Mouse (Mus musculus) small intestine, adult 2 months (tissue): ENCODE measurements at regions not wholly inside any gene's neighbourhood (a gene's known extent, or its start where the extent isn't known, plus 50 kb on each side); places are given as distances from the start of the nearest gene placed in this dataset.

Experiments used
- H3K27ac ChIP-seq: fragments of 200-500 bp; 2 replicates; pipeline ENCODE4 v1.5.1; 2012; ENCODE audit warnings: low read depth, low read length, control low read depth, inconsistent platforms; ENCODE audit not compliant: insufficient read depth
- H3K27me3 ChIP-seq: fragments of 200-500 bp; 2 replicates; pipeline ENCODE4 v1.6.1; 2012; ENCODE audit warnings: mild to moderate bottlenecking, moderate library complexity, low read length, inconsistent platforms; ENCODE audit not compliant: control insufficient read depth, insufficient read depth
- H3K36me3 ChIP-seq: fragments of 200-500 bp; 2 replicates; pipeline ENCODE4 v1.6.1; 2012; ENCODE audit warnings: mild to moderate bottlenecking, low read length, control low read depth, inconsistent platforms; ENCODE audit not compliant: control insufficient read depth, insufficient read depth
- H3K4me1 ChIP-seq: fragments of 200-500 bp; 2 replicates; pipeline ENCODE4 v1.6.1; 2012; ENCODE audit warnings: low read length, inconsistent platforms, mixed read lengths; ENCODE audit not compliant: control insufficient read depth, insufficient read depth, insufficient read length
- H3K4me3 ChIP-seq: fragments of 200-500 bp; 2 replicates; pipeline ENCODE4 v1.5.1; 2012; ENCODE audit warnings: low read depth, mild to moderate bottlenecking, control low read depth, inconsistent platforms, low read length, moderate library complexity
- CTCF ChIP-seq: fragments of 200-500 bp; IDR thresholded peaks from 2 replicates; pipeline ENCODE4 v1.5.1; 2012; ENCODE audit warnings: low read depth, mild to moderate bottlenecking, control low read depth, inconsistent platforms, low read length, moderate library complexity, mixed read lengths; ENCODE audit not compliant: insufficient replicate concordance, insufficient read length; ENCODE audit errors: extremely low read depth
- POLR2A ChIP-seq: fragments of 200-500 bp; IDR thresholded peaks from 2 replicates; pipeline ENCODE4 v1.6.1; 2012; ENCODE audit warnings: low read depth, mild to moderate bottlenecking, control low read depth, inconsistent platforms, low read length, moderate library complexity
- WGBS: fragments of 180-500 bp; shearing (Covaris S2); methylation state at CpG from one replicate; pipeline ENCODE4 v1.1.7; 2018; 5-methylcytosine and 5-hydroxymethylcytosine counted together

- TF ChIP-seq POLR2A = no peak
- Histone ChIP-seq H3K36me3 (no peaks in the 10 kb centered on the region), H3K27ac (no peak overlapping the region), H3K4me1 (peaks cover 2% of the 10 kb centered on the region; the same call in 1 of the 2 replicates), H3K27me3 (no peaks in the 10 kb centered on the region), H3K4me3 (no peak overlapping the region)
- 72% methylated on average over 3 of the region's 3 CpGs for WGBS
Observed at GRCm38 (mm10) chr9:120864410-120864809, 64.6 kb upstream of the Ctnnb1 start.

GRCm38 (mm10) chr9:120866251-120866650 lies 62.8 kb upstream of the Ctnnb1 start:
- no peaks in the 10 kb centered on the region for H3K27me3 ChIP-seq
- 65% methylated on average over 5 of the region's 5 CpGs for WGBS
- no peaks in the 10 kb centered on the region for H3K36me3 ChIP-seq
- no peak overlapping the region for H3K4me3 ChIP-seq
- TF ChIP-seq POLR2A (no peak), CTCF (no peak)
- H3K27ac ChIP-seq = no peak overlapping the region
- peaks cover 2% of the 10 kb centered on the region; the same call in 1 of the 2 replicates for H3K4me1 ChIP-seq

GRCm38 (mm10) chr9:120866709-120867108 lies 62.3 kb upstream of the Ctnnb1 start:
- Histone ChIP-seq H3K36me3 (no peaks in the 10 kb centered on the region), H3K27me3 (no peaks in the 10 kb centered on the region), H3K4me1 (peaks cover 2% of the 10 kb centered on the region; the same call in 1 of the 2 replicates), H3K4me3 (no peak overlapping the region), H3K27ac (no peak overlapping the region)
- WGBS = 53% methylated on average over 4 of the region's 4 CpGs
- TF ChIP-seq POLR2A (no peak), CTCF (no peak)

GRCm38 (mm10) chr9:120867861-120868260 lies 61.2 kb upstream of the Ctnnb1 start:
- TF ChIP-seq POLR2A = no peak
- TF ChIP-seq CTCF = no peak
- no peaks in the 10 kb centered on the region for H3K36me3 ChIP-seq
- 82% methylated on average over 2 of the region's 2 CpGs for WGBS

GRCm38 (mm10) chr9:120868330-120868729 lies 60.7 kb upstream of the Ctnnb1 start:
- no peak overlapping the region for H3K27ac ChIP-seq
- H3K4me3 ChIP-seq = no peak overlapping the region
- WGBS = 71% methylated on average over 4 of the region's 4 CpGs
- no peaks in the 10 kb centered on the region for H3K36me3 ChIP-seq
- peaks cover 2% of the 10 kb centered on the region; the same call in 1 of the 2 replicates for H3K4me1 ChIP-seq
- no peaks in the 10 kb centered on the region for H3K27me3 ChIP-seq
- TF ChIP-seq POLR2A = no peak
- no peak for TF ChIP-seq CTCF

More at GRCm38 (mm10) chr9:120867861-120868260, 61.2 kb upstream of the Ctnnb1 start:
- Histone ChIP-seq H3K27me3 (no peaks in the 10 kb centered on the region), H3K4me1 (peaks cover 2% of the 10 kb centered on the region; the same call in 1 of the 2 replicates), H3K4me3 (no peak overlapping the region), H3K27ac (no peak overlapping the region)

GRCm38 (mm10) chr9:120869432-120870081 lies 59.5 kb upstream of the Ctnnb1 start:
- H3K36me3 ChIP-seq = no peaks in the 10 kb centered on the region
- H3K4me1 ChIP-seq = peaks cover 2% of the 10 kb centered on the region; the same call in 1 of the 2 replicates
- 53% methylated on average over 19 of the region's 19 CpGs for WGBS
- H3K27me3 ChIP-seq = no peaks in the 10 kb centered on the region
- no peak overlapping the region for H3K4me3 ChIP-seq
- H3K27ac ChIP-seq = no peak overlapping the region
- no peak for TF ChIP-seq POLR2A
- TF ChIP-seq CTCF = no peak

DNA sequence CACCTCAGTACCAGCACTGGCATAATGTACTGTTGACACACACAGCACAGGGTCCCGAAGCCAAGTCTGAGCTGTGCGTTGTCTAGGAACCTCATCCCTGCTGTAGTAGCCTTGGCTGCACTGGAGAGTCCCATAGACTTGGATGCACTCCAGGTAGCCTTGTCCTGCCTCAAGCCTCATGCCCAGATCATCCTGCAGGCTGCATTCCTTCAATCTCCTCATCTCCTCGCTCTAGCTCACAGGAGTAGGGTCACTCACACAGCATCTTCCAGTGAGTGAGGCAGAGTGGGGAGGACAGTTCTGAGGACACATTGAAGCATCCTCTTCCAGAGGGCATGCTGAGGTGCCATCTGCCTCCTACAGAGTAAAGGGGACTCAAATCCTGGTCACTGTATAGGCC lies 55.7 kb upstream of the Ctnnb1 start:
- Histone ChIP-seq H3K4me3 (no peak overlapping the region), H3K27ac (no peak overlapping the region), H3K36me3 (no peaks in the 10 kb centered on the region), H3K4me1 (no peaks in the 10 kb centered on the region; the same call in 1 of the 2 replicates), H3K27me3 (no peaks in the 10 kb centered on the region)
- no peak for TF ChIP-seq CTCF
- no peak for TF ChIP-seq POLR2A
- 95% methylated on average over 3 of the region's 3 CpGs for WGBS
